Mouse (Mus musculus) CH12.LX (cell line): Measurements from ENCODE around the gene B4galnt3. TPM values are rescaled to one million over a fixed set of nuclear protein-coding genes. Genes with fewer than 3 reads are reported as not detected.
A peak's percentile ranks its signal among the peaks of the same experiment; 100 is the strongest.

ENCODE experiments used
- DNase-seq: peaks from one replicate; pipeline ENCODE4 v3.0.0-alpha.2; 2013; ENCODE audit errors: extremely low read depth
- H3K27ac ChIP-seq: 2 replicates; pipeline ENCODE4 v1.5.1; 2012; ENCODE audit warnings: low read depth, mild to moderate bottlenecking, control low read depth, moderate library complexity; ENCODE audit not compliant: insufficient read depth
- H3K27me3 ChIP-seq: replicated peaks from 2 replicates; pipeline ENCODE3; 2012; ENCODE audit warnings: inconsistent platforms
- H3K36me3 ChIP-seq, 2 experiments: replicated peaks in 1 of 2; 2 replicates each; pipeline versions ENCODE3 to v1.6.1; 2012; ENCODE audit warnings: inconsistent platforms in 1 of 2, low read length in 1 of 2, mild to moderate bottlenecking in 1 of 2, mixed read lengths in 1 of 2, moderate library complexity in 1 of 2; ENCODE audit not compliant: control insufficient read depth in 1 of 2, insufficient read depth in 1 of 2
- H3K4me1 ChIP-seq, 2 experiments: 2 replicates each; pipeline ENCODE4 v1.6.1; 2012; ENCODE audit warnings: inconsistent platforms in 1 of 2, moderate library complexity in 1 of 2; ENCODE audit not compliant: insufficient read depth in 2 of 2, control insufficient read depth in 1 of 2
- H3K4me2 ChIP-seq: 2 replicates; pipeline ENCODE4 v1.6.1; 2012; ENCODE audit warnings: low read depth, mild to moderate bottlenecking, control low read depth; ENCODE audit not compliant: poor library complexity, insufficient read depth, severe bottlenecking
- H3K4me3 ChIP-seq, 3 experiments: fragments of 150-350 bp in 1 of 3; sonication (generic) in 1 of 3; replicated peaks in 1 of 3; 2 replicates each; pipeline versions ENCODE3 to v1.5.1; 2011 to 2012; ENCODE audit warnings: low read depth in 2 of 3, low read length in 2 of 3, mild to moderate bottlenecking in 2 of 3, moderate library complexity in 2 of 3, control low read depth in 1 of 3, improper control_type of control experiment in 1 of 3, inconsistent platforms in 1 of 3, mixed read lengths in 1 of 3; ENCODE audit not compliant: poor library complexity in 1 of 3
- H3K79me2 ChIP-seq: replicated peaks from 2 replicates; pipeline ENCODE4 v1.6.1; 2012; ENCODE audit warnings: mild to moderate bottlenecking, moderate library complexity; ENCODE audit not compliant: control insufficient read depth, poor library complexity, insufficient read depth, severe bottlenecking; ENCODE audit errors: extremely low read depth
- H3K9ac ChIP-seq: 2 replicates; pipeline ENCODE4 v1.6.1; 2012; ENCODE audit warnings: low read depth, mild to moderate bottlenecking, control low read depth, moderate library complexity; ENCODE audit not compliant: insufficient read depth
- H3K9me3 ChIP-seq: replicated peaks from 2 replicates; pipeline ENCODE3; 2012; ENCODE audit warnings: low read length, inconsistent platforms, mixed read lengths
- BHLHE40 ChIP-seq: IDR thresholded peaks from 2 replicates; pipeline ENCODE4 v1.6.1; 2011; ENCODE audit warnings: mild to moderate bottlenecking, low read depth, low read length, improper control_type of control experiment
- CHD1 ChIP-seq: IDR thresholded peaks from 2 replicates; pipeline ENCODE4 v1.6.1; 2012; ENCODE audit warnings: low read depth, low read length, improper control_type of control experiment, inconsistent platforms
- CHD2 ChIP-seq: IDR thresholded peaks from 2 replicates; pipeline ENCODE4 v1.6.1; 2011; ENCODE audit warnings: low read length, improper control_type of control experiment
- CTCF ChIP-seq, 2 experiments: IDR thresholded peaks in 1 of 2; conservative IDR thresholded peaks in 1 of 2; 2 replicates each; pipeline ENCODE4 v1.5.1; 2011 to 2012; ENCODE audit warnings: low read depth in 2 of 2, low read length in 2 of 2, improper control_type of control experiment in 1 of 2, inconsistent platforms in 1 of 2, mild to moderate bottlenecking in 1 of 2, moderate library complexity in 1 of 2
- E2F4 ChIP-seq: IDR thresholded peaks from 2 replicates; pipeline ENCODE4 v1.6.1; 2011; ENCODE audit warnings: low read depth, low read length, improper control_type of control experiment; ENCODE audit not compliant: insufficient replicate concordance
- EP300 ChIP-seq: IDR thresholded peaks from 2 replicates; pipeline ENCODE4 v1.6.1; 2011; ENCODE audit warnings: low read length, improper control_type of control experiment
- GABPA ChIP-seq: IDR thresholded peaks from 2 replicates; pipeline ENCODE4 v1.6.1; 2012; ENCODE audit warnings: low read depth, low read length, improper control_type of control experiment, inconsistent platforms; ENCODE audit not compliant: insufficient replicate concordance
- HCFC1 ChIP-seq: IDR thresholded peaks from 2 replicates; pipeline ENCODE4 v1.6.1; 2012; ENCODE audit warnings: low read depth, mild to moderate bottlenecking, inconsistent platforms, low read length, improper control_type of control experiment
- IRF4 ChIP-seq: IDR thresholded peaks from 2 replicates; pipeline ENCODE4 v1.6.1; 2014; ENCODE audit warnings: low read depth, mild to moderate bottlenecking, inconsistent platforms, low read length, improper control_type of control experiment
- JUN ChIP-seq: IDR thresholded peaks from 2 replicates; pipeline ENCODE4 v1.6.1; 2011; ENCODE audit warnings: low read depth, mild to moderate bottlenecking, low read length, improper control_type of control experiment, moderate library complexity; ENCODE audit not compliant: insufficient read depth
- JUND ChIP-seq: conservative IDR thresholded peaks from 2 replicates; pipeline ENCODE4 v1.6.1; 2011; ENCODE audit warnings: low read depth, low read length, improper control_type of control experiment
- KAT2A ChIP-seq: IDR thresholded peaks from 2 replicates; pipeline ENCODE4 v1.6.1; 2012; ENCODE audit warnings: low read length, improper control_type of control experiment, inconsistent platforms; ENCODE audit not compliant: insufficient replicate concordance
- MAFK ChIP-seq: IDR thresholded peaks from 2 replicates; pipeline ENCODE4 v1.6.1; 2011; ENCODE audit warnings: low read length, improper control_type of control experiment; ENCODE audit not compliant: insufficient replicate concordance
- MAX ChIP-seq: IDR thresholded peaks from 2 replicates; pipeline ENCODE4 v1.6.1; 2011; ENCODE audit warnings: low read length, improper control_type of control experiment
- MAZ ChIP-seq: IDR thresholded peaks from 2 replicates; pipeline ENCODE4 v1.6.1; 2012; ENCODE audit warnings: low read depth, mild to moderate bottlenecking, inconsistent platforms, low read length, improper control_type of control experiment, moderate library complexity
- MEF2A ChIP-seq: IDR thresholded peaks from 2 replicates; pipeline ENCODE4 v1.6.1; 2014; ENCODE audit warnings: low read depth, mild to moderate bottlenecking, inconsistent platforms, low read length, improper control_type of control experiment, borderline replicate concordance
- MXI1 ChIP-seq: IDR thresholded peaks from 2 replicates; pipeline ENCODE4 v1.6.1; 2011; ENCODE audit warnings: mild to moderate bottlenecking, low read depth, low read length, improper control_type of control experiment
- MYC ChIP-seq: IDR thresholded peaks from 2 replicates; pipeline ENCODE4 v1.6.1; 2011; ENCODE audit warnings: low read depth, mild to moderate bottlenecking, improper control_type of control experiment, low read length
- NELFE ChIP-seq: IDR thresholded peaks from 2 replicates; pipeline ENCODE4 v1.6.1; 2011; ENCODE audit warnings: low read depth, low read length, improper control_type of control experiment
- NRF1 ChIP-seq: IDR thresholded peaks from 2 replicates; pipeline ENCODE4 v1.6.1; 2014; ENCODE audit warnings: low read depth, mild to moderate bottlenecking, inconsistent platforms, low read length, improper control_type of control experiment, moderate library complexity
- PAX5 ChIP-seq: IDR thresholded peaks from 2 replicates; pipeline ENCODE4 v1.6.1; 2012; ENCODE audit warnings: low read length, inconsistent platforms, mixed read lengths
- POLR2AphosphoS2 ChIP-seq: IDR thresholded peaks from 2 replicates; pipeline ENCODE4 v1.6.1; 2011; ENCODE audit warnings: low read depth, low read length, improper control_type of control experiment
- RAD21 ChIP-seq: IDR thresholded peaks from 2 replicates; pipeline ENCODE4 v1.6.1; 2011; ENCODE audit warnings: low read depth, mild to moderate bottlenecking, low read length, improper control_type of control experiment, moderate library complexity
- RCOR1 ChIP-seq: conservative IDR thresholded peaks from 2 replicates; pipeline ENCODE4 v1.6.1; 2012; ENCODE audit warnings: low read depth, mild to moderate bottlenecking, inconsistent platforms, low read length, improper control_type of control experiment
- SIN3A ChIP-seq: IDR thresholded peaks from 2 replicates; pipeline ENCODE4 v1.6.1; 2012; ENCODE audit warnings: low read length, improper control_type of control experiment, inconsistent platforms
- SMC3 ChIP-seq: IDR thresholded peaks from 2 replicates; pipeline ENCODE4 v1.6.1; 2011; ENCODE audit warnings: low read depth, low read length, improper control_type of control experiment
- TBP ChIP-seq: conservative IDR thresholded peaks from 2 replicates; pipeline ENCODE4 v1.6.1; 2011; ENCODE audit warnings: low read depth, low read length, improper control_type of control experiment
- UBTF ChIP-seq: IDR thresholded peaks from 2 replicates; pipeline ENCODE4 v1.6.1; 2012; ENCODE audit warnings: low read depth, mild to moderate bottlenecking, inconsistent platforms, low read length, improper control_type of control experiment, moderate library complexity
- USF1 ChIP-seq: IDR thresholded peaks from 2 replicates; pipeline ENCODE4 v1.6.1; 2014; ENCODE audit warnings: low read depth, mild to moderate bottlenecking, inconsistent platforms, low read length, improper control_type of control experiment
- USF2 ChIP-seq: conservative IDR thresholded peaks from 2 replicates; pipeline ENCODE4 v1.6.1; 2011; ENCODE audit warnings: low read depth, low read length, improper control_type of control experiment
- ZC3H11A ChIP-seq: IDR thresholded peaks from 2 replicates; pipeline ENCODE4 v1.6.1; 2012; ENCODE audit warnings: low read depth, mild to moderate bottlenecking, inconsistent platforms, low read length, improper control_type of control experiment
- ZKSCAN1 ChIP-seq: IDR thresholded peaks from 2 replicates; pipeline ENCODE4 v1.6.1; 2012; ENCODE audit warnings: low read depth, inconsistent platforms, low read length, improper control_type of control experiment, borderline replicate concordance
- ZMIZ1 ChIP-seq: IDR thresholded peaks from 2 replicates; pipeline ENCODE4 v1.6.1; 2012; ENCODE audit warnings: low read depth, mild to moderate bottlenecking, inconsistent platforms, low read length, improper control_type of control experiment
- ZNF384 ChIP-seq: IDR thresholded peaks from 2 replicates; pipeline ENCODE4 v1.6.1; 2012; ENCODE audit warnings: low read depth, low read length, improper control_type of control experiment, inconsistent platforms
- dilution Hi-C: fragments of 300-500 bp; cut with MboI; formaldehyde crosslinking; loops from 2 replicates; pipeline ENCODE4 v1.14.3; 2020; ENCODE audit warnings: low sequenced_read_pairs; ENCODE audit not compliant: extremely low pct_unique_long_range_greater_than_20kb, extremely low pct_ligation_motif_present
- in situ Hi-C: fragments of 300-500 bp; cut with MboI; formaldehyde crosslinking; loops from 3 replicates; pipeline ENCODE4 v1.14.3; 2019; ENCODE audit warnings: low sequenced_read_pairs, low pct_ligation_motif_present, low pct_unique_long_range_greater_than_20kb, mixed read lengths
- polyA plus RNA-seq: library from polyadenylated mRNA; unstranded; fragments of >175 nt; gene quantifications from 2 replicates; pipeline ENCODE4 v1.2.1, GENCODE M21; 2012; ENCODE audit warnings: low read depth; ENCODE audit not compliant: insufficient read length
- total RNA-seq, 2 experiments: library from RNA; depleted of rRNA; stranded (reverse); fragments of 300-350 nt in 1 of 2; fragments of >200 nt in 1 of 2; gene quantifications; 2 replicates each; pipeline ENCODE4 v1.2.3; 2012 to 2014

Gene B4galnt3
- total and polyA plus RNA-seq, 3 experiments, result 0.21 to 0.47 (median 0.44) TPM

GRCm38 (mm10) chr6:120188376-120189235 lies 105.8 kb downstream of the B4galnt3 start (continued):
- no peak for TF ChIP-seq ZC3H11A

GRCm38 (mm10) chr6:120187587-120188176 lies 106.7 kb downstream of the B4galnt3 start:
- peak overlapping the region; percentile 75 for H3K27ac ChIP-seq
- no peaks in the 10 kb centered on the region for H3K79me2 ChIP-seq
- H3K36me3 ChIP-seq, result no peaks in the 10 kb centered on the region
- H3K4me2 ChIP-seq, result peak overlapping the region; percentile 14
- H3K4me1 ChIP-seq, result peaks cover 31 to 80% of the 10 kb centered on the region in 2 experiments
- H3K4me3 ChIP-seq, result peak overlapping the region; percentile 28 to 50 (median 50)
- in situ Hi-C loops, result loop anchor here (5.0 kb wide), 3 partner anchors 35 to 150 kb away; partner anchors contain the start of gene Wnk1
- no peaks in the 10 kb centered on the region for H3K9me3 ChIP-seq
- H3K27me3 ChIP-seq, result no peaks in the 10 kb centered on the region
- H3K9ac ChIP-seq, result peak overlapping the region; percentile 94
- dilution Hi-C loops, result no loop called here
- peak; percentile 95 for DNase-seq
- TF ChIP-seq E2F4 (no peak), KAT2A (0 out of 2 replicates have a peak, but pooled peaks have one; percentile 14), UBTF (0 out of 2 replicates have a peak, but pooled peaks have one; percentile 57), MAX (peak; percentile 78), MAFK (no peak), EP300 (peak; percentile 35; the same call in 1 of the 2 replicates), POLR2AphosphoS2 (0 out of 2 replicates have a peak, but pooled peaks have one; percentile 34), SIN3A (peak; percentile 67), TBP (peak; percentile 88), JUND (no peak), JUN (no peak), RAD21 (no peak; the same call in 1 of the 2 replicates), HCFC1 (peak; percentile 46), BHLHE40 (peak; percentile 63), ZNF384 (0 out of 2 replicates have a peak, but pooled peaks have one; percentile 35), CHD2 (peak; percentile 94), SMC3 (no peak; the same call in 1 of the 2 replicates), CTCF (conservative IDR thresholded peaks at IDR 0.05 in 1 of 2, IDR thresholded peaks at IDR 0.05 in 1 of 2; ENCODE audit: low read depth in 2 of 2, low read length in 2 of 2) (no peak), GABPA (no peak), ZMIZ1 (peak; percentile 84), ZKSCAN1 (no peak), NELFE (peak; percentile 71), USF2 (no peak), MXI1 (peak; percentile 77; the same call in 1 of the 2 replicates), MEF2A (peak; percentile 19; the same call in 1 of the 2 replicates), ZC3H11A (no peak), CHD1 (peak; percentile 75; the same call in 1 of the 2 replicates), MAZ (0 out of 2 replicates have a peak, but pooled peaks have one; percentile 28), PAX5 (no peak), NRF1 (no peak), IRF4 (peak; percentile 79), USF1 (no peak), MYC (peak; percentile 87), RCOR1 (no peak)
